Mouse (Mus musculus) forelimb bud, embryonic 11.5 days (tissue): ENCODE measurements at regions not wholly inside any gene's neighbourhood (a gene's known extent, or its start where the extent isn't known, plus 50 kb on each side); places are given as distances from the start of the nearest gene placed in this dataset.

Experiments used
- DNase-seq: peaks from one replicate; pipeline ENCODE4 v3.0.0-alpha.2; 2012; ENCODE audit warnings: low read depth, low spot score

- DNase-seq, result no peak
Measured at GRCm38 (mm10) chr12:39840179-39840578, 197.6 kb downstream of the Arl4a start.

GRCm38 (mm10) chr12:39831079-39831478 is 206.7 kb downstream of the Arl4a start:
- DNase-seq, result no peak

- DNase-seq, result no peak
Measured at GRCm38 (mm10) chr12:39830530-39830929, 207.3 kb downstream of the Arl4a start.

- DNase-seq, result no peak
Measured at GRCm38 (mm10) chr12:39822671-39823070, 215.2 kb downstream of the Arl4a start.

- no peak for DNase-seq
Measured at GRCm38 (mm10) chr12:39801536-39801935, 236.3 kb downstream of the Arl4a start.

- no peak for DNase-seq
Measured at GRCm38 (mm10) chr12:39797843-39798242, 240.0 kb downstream of the Arl4a start.

- DNase-seq, result no peak
Measured at GRCm38 (mm10) chr12:39796939-39797338, 240.9 kb downstream of the Arl4a start.

- peak; percentile 62 for DNase-seq
Measured at GRCm38 (mm10) chr12:39785026-39785425, 252.8 kb downstream of the Arl4a start.

GRCm38 (mm10) chr12:39784532-39784931 is 253.3 kb downstream of the Arl4a start:
- DNase-seq, result no peak

GRCm38 (mm10) chr12:39776173-39776572 is 261.7 kb downstream of the Arl4a start:
- DNase-seq, result no peak

- no peak for DNase-seq
Measured at GRCm38 (mm10) chr12:39766988-39767387, 270.8 kb downstream of the Arl4a start.

GRCm38 (mm10) chr12:39763529-39763928 is 274.3 kb downstream of the Arl4a start:
- no peak for DNase-seq

- no peak for DNase-seq
Measured at GRCm38 (mm10) chr12:39761946-39762345, 275.9 kb downstream of the Arl4a start.

GRCm38 (mm10) chr12:39761326-39761725 is 276.5 kb downstream of the Arl4a start:
- no peak for DNase-seq

- no peak for DNase-seq
Measured at GRCm38 (mm10) chr12:39757975-39758374, 279.9 kb downstream of the Arl4a start.

GRCm38 (mm10) chr12:39751850-39752249 is 286.0 kb downstream of the Arl4a start:
- DNase-seq, result no peak

- DNase-seq, result no peak
Measured at GRCm38 (mm10) chr12:39742156-39743063, 295.4 kb downstream of the Arl4a start.

- DNase-seq, result no peak
Measured at GRCm38 (mm10) chr12:39741051-39741847, 296.6 kb downstream of the Arl4a start.

- no peak for DNase-seq
Measured at GRCm38 (mm10) chr12:39736966-39737365, 300.9 kb downstream of the Arl4a start.

- no peak for DNase-seq
Measured at GRCm38 (mm10) chr12:39736097-39736920, 301.5 kb downstream of the Arl4a start.

- no peak for DNase-seq
Measured at GRCm38 (mm10) chr12:39734176-39734575, 303.6 kb downstream of the Arl4a start.

- no peak for DNase-seq
Measured at GRCm38 (mm10) chr12:39731177-39731576, 306.6 kb downstream of the Arl4a start.
